Mouse (Mus musculus): ENCODE data around the gene Acta1.

The Acta1 gene

GRCm38 (mm10) chr8:123884721-123885565 is 9.6 kb downstream of the Acta1 start:
- in situ Hi-C loops (cut with MboI, MseI): no loop called here

- in situ Hi-C loops (cut with MboI, MseI): no loop called here
Measured at GRCm38 (mm10) chr8:123883094-123883493, 11.5 kb downstream of the Acta1 start.

- in situ Hi-C loops (cut with MboI, MseI): no loop called here
Measured at GRCm38 (mm10) chr8:123882412-123882811, 12.1 kb downstream of the Acta1 start.

- in situ Hi-C loops (cut with MboI, MseI): no loop called here
Measured at GRCm38 (mm10) chr8:123880821-123881350, 13.7 kb downstream of the Acta1 start.

- in situ Hi-C loops (cut with MboI, MseI): no loop called here
Measured at GRCm38 (mm10) chr8:123880271-123880670, 14.3 kb downstream of the Acta1 start.

- in situ Hi-C loops (cut with MboI, MseI): no loop called here
Measured at GRCm38 (mm10) chr8:123877865-123878264, 16.7 kb downstream of the Acta1 start.

GRCm38 (mm10) chr8:123874324-123874723 is 20.2 kb downstream of the Acta1 start:
- in situ Hi-C loops (cut with MboI, MseI): no loop called here

GRCm38 (mm10) chr8:123873364-123873763 is 21.2 kb downstream of the Acta1 start:
- in situ Hi-C loops (cut with MboI, MseI): no loop called here

- in situ Hi-C loops (cut with MboI, MseI): no loop called here
Measured at GRCm38 (mm10) chr8:123872048-123872447, 22.5 kb downstream of the Acta1 start.

GRCm38 (mm10) chr8:123866971-123867370 is 27.6 kb downstream of the Acta1 start:
- in situ Hi-C loops (cut with MboI, MseI): no loop called here

GRCm38 (mm10) chr8:123865786-123866185 is 28.8 kb downstream of the Acta1 start:
- in situ Hi-C loops (cut with MboI, MseI): no loop called here

GRCm38 (mm10) chr8:123860386-123860785 is 34.2 kb downstream of the Acta1 start:
- in situ Hi-C loops (cut with MboI, MseI): no loop called here

- in situ Hi-C loops (cut with MboI, MseI): no loop called here
Measured at GRCm38 (mm10) chr8:123859648-123860259, 34.8 kb downstream of the Acta1 start, which contains the start of gene Ccsap. Ccsap (minus strand) TSS chr8:123860209.

GRCm38 (mm10) chr8:123858941-123859647 is 35.5 kb downstream of the Acta1 start:
- in situ Hi-C loops (cut with MboI, MseI): no loop called here

GRCm38 (mm10) chr8:123858574-123858940 is 36.0 kb downstream of the Acta1 start:
- in situ Hi-C loops (cut with MboI, MseI): no loop called here

- in situ Hi-C loops (cut with MboI, MseI): no loop called here
Measured at GRCm38 (mm10) chr8:123857361-123857760, 37.2 kb downstream of the Acta1 start.

GRCm38 (mm10) chr8:123854733-123855475 is 39.6 kb downstream of the Acta1 start:
- in situ Hi-C loops (cut with MboI, MseI): no loop called here

- in situ Hi-C loops (cut with MboI, MseI): no loop called here
Measured at GRCm38 (mm10) chr8:123854252-123854651, 40.3 kb downstream of the Acta1 start.

GRCm38 (mm10) chr8:123851590-123851989 is 43.0 kb downstream of the Acta1 start:
- in situ Hi-C loops (cut with MboI, MseI): no loop called here

- in situ Hi-C loops (cut with MboI, MseI): no loop called here
Measured at GRCm38 (mm10) chr8:123849352-123849751, 45.2 kb downstream of the Acta1 start.

- in situ Hi-C loops (cut with MboI, MseI): no loop called here
Measured at GRCm38 (mm10) chr8:123847546-123847945, 47.0 kb downstream of the Acta1 start.
